Mouse (Mus musculus) ES-Bruce4 (cell line): Measurements from ENCODE around the gene Erp44.

Experiments used
- CTCF ChIP-seq: IDR thresholded peaks from one replicate; pipeline ENCODE4 v1.8.1; 2011; ENCODE audit warnings: low read depth, low read length
- POLR2A ChIP-seq: IDR thresholded peaks from one replicate; pipeline ENCODE4 v1.8.1; 2011; ENCODE audit warnings: low read length; ENCODE audit not compliant: insufficient read depth

- TF ChIP-seq POLR2A, result no peak
- no peak for TF ChIP-seq CTCF
Measured at GRCm38 (mm10) chr4:48181366-48181765, 98.0 kb downstream of the Erp44 start.
